48 mouse cellular contexts compared by ENCODE assay signal in genomic region chr1:171531367-171531766, GRCm38 (mm10). TPM values are rescaled to one million over a fixed set of nuclear protein-coding genes. Genes with fewer than 3 reads are reported as not detected.
"Had no signal": no experiment of that assay in that cellular context is flagged by ENCODE, and none has a peak within 500 bp of the region (broad histone marks: within the 10 kb centered on the region; RNA-seq: fewer than 3 reads in every experiment).

No protein-coding gene starts in this region.

- H3K9me3 ChIP-seq: heart, embryonic 10.5 days; heart, embryonic 12.5 days; heart, embryonic 13.5 days; heart, embryonic 15.5 days; hindbrain, embryonic 10.5 days; hindbrain, embryonic 12.5 days; hindbrain, embryonic 13.5 days; hindbrain, embryonic 15.5 days; intestine, embryonic 15.5 days; kidney, embryonic 15.5 days had no signal

- ATAC-seq: hindbrain, embryonic 16.5 days; hindbrain, postnatal 0 days; inflammation-experienced regulatory T-cells, adult 6 months; intestine, embryonic 15.5 days; intestine, embryonic 16.5 days; intestine, postnatal 0 days had no signal

- H3K27me3 ChIP-seq: heart, embryonic 12.5 days; heart, embryonic 13.5 days; heart, embryonic 15.5 days; hindbrain, embryonic 12.5 days; hindbrain, embryonic 13.5 days; hindbrain, embryonic 15.5 days; intestine, embryonic 15.5 days; kidney, embryonic 15.5 days had no signal

- H3K4me1 ChIP-seq: heart, embryonic 10.5 days; heart, embryonic 12.5 days; heart, embryonic 13.5 days; heart, embryonic 15.5 days; hindbrain, embryonic 10.5 days; hindbrain, embryonic 12.5 days; hindbrain, embryonic 13.5 days; hindbrain, embryonic 15.5 days; intestine, embryonic 15.5 days; kidney, embryonic 15.5 days had no signal

- H3K27ac ChIP-seq: heart, embryonic 10.5 days; heart, embryonic 13.5 days; heart, embryonic 15.5 days; hindbrain, embryonic 10.5 days; hindbrain, embryonic 12.5 days; hindbrain, embryonic 13.5 days; hindbrain, embryonic 14.5 days; hindbrain, embryonic 15.5 days; hindbrain, postnatal 0 days; intestine, embryonic 15.5 days; kidney, embryonic 15.5 days; kidney, postnatal 0 days; layer of hippocampus, adult 2 months had no signal

- H3K4me3 ChIP-seq: heart, embryonic 10.5 days; heart, embryonic 12.5 days; heart, embryonic 13.5 days; heart, embryonic 15.5 days; hindbrain, embryonic 10.5 days; hindbrain, embryonic 12.5 days; hindbrain, embryonic 13.5 days; hindbrain, embryonic 15.5 days; intestine, embryonic 15.5 days; kidney, embryonic 15.5 days; layer of hippocampus, adult 2 months had no signal

- DNase-seq: heart, postnatal 10 days; heart, postnatal 14 days; heart, postnatal 36 days; heart, postnatal 4 days; kidney, adult 11 months; kidney, adult 18-20 months; kidney, adult 2 months; kidney, adult 8-10 months; kidney, adult 9 months; kidney, postnatal 10 days; kidney, postnatal 14 days; kidney, postnatal 25 days; kidney, postnatal 36 days; kidney, postnatal 4 days; layer of hippocampus, adult 9-11 months; layer of hippocampus, postnatal 36 days had no signal

- H3K9ac ChIP-seq: heart, embryonic 12.5 days; heart, embryonic 13.5 days; heart, embryonic 15.5 days; hindbrain, embryonic 12.5 days; hindbrain, embryonic 13.5 days; hindbrain, embryonic 14.5 days; hindbrain, embryonic 15.5 days; intestine, embryonic 15.5 days; kidney, embryonic 15.5 days had no signal

- H3K36me3 ChIP-seq: heart, embryonic 10.5 days; heart, embryonic 12.5 days; heart, embryonic 13.5 days; heart, embryonic 15.5 days; hindbrain, embryonic 10.5 days; hindbrain, embryonic 12.5 days; hindbrain, embryonic 13.5 days; hindbrain, embryonic 15.5 days; intestine, embryonic 15.5 days; kidney, embryonic 15.5 days had no signal

- H3K4me2 ChIP-seq: heart, embryonic 11.5 days; heart, embryonic 12.5 days; heart, embryonic 13.5 days; heart, embryonic 15.5 days; hindbrain, embryonic 12.5 days; hindbrain, embryonic 13.5 days; hindbrain, embryonic 14.5 days; hindbrain, embryonic 15.5 days; intestine, embryonic 15.5 days; kidney, embryonic 15.5 days had no signal

RNA-seq across cellular contexts. Expression of gene Itln1, which starts 3.7 kb away (rescaled TPM):
- total RNA-seq: heart, postnatal 10 days; heart, postnatal 14 days; heart, postnatal 25 days; heart, postnatal 36 days; heart, postnatal 4 days; hematopoietic stem cell, adult 5-6 weeks; hindbrain, postnatal 0 days; layer of hippocampus, adult 18-20 months; layer of hippocampus, adult 2 months; layer of hippocampus, adult 8-10 months; layer of hippocampus, postnatal 10 days; layer of hippocampus, postnatal 14 days; layer of hippocampus, postnatal 25 days; layer of hippocampus, postnatal 36 days had no signal
- polyA plus RNA-seq: heart, embryonic 10.5 days; heart, embryonic 11.5 days; heart, embryonic 12.5 days; heart, embryonic 13.5 days; heart, embryonic 14.5 days; heart, embryonic 15.5 days; heart, postnatal 0 days; hindbrain, embryonic 10.5 days; hindbrain, embryonic 11.5 days; hindbrain, embryonic 12.5 days; hindbrain, embryonic 13.5 days; hindbrain, embryonic 14.5 days; hindbrain, embryonic 15.5 days; hindbrain, embryonic 16.5 days; hindbrain, postnatal 0 days; inflammation-experienced regulatory T-cells, adult 6 months; intestine, embryonic 14.5 days; intestine, embryonic 15.5 days; kidney, adult 2 months; kidney, embryonic 14.5 days; kidney, embryonic 15.5 days; kidney, embryonic 16.5 days; kidney, postnatal 0 days had no signal

RNA-seq across cellular contexts. Expression of gene Cd244a, which starts 27.6 kb away (rescaled TPM):
- total RNA-seq: layer of hippocampus, adult 18-20 months; layer of hippocampus, adult 2 months; layer of hippocampus, postnatal 10 days; layer of hippocampus, postnatal 14 days; layer of hippocampus, postnatal 25 days; layer of hippocampus, postnatal 36 days had no signal
- polyA plus RNA-seq: heart, embryonic 11.5 days; heart, embryonic 12.5 days; heart, embryonic 14.5 days; hindbrain, embryonic 10.5 days; hindbrain, embryonic 11.5 days; hindbrain, embryonic 14.5 days; hindbrain, embryonic 15.5 days; hindbrain, embryonic 16.5 days; hindbrain, postnatal 0 days; kidney, embryonic 14.5 days had no signal
